Mouse (Mus musculus) cerebellum, adult 2 months (tissue): ENCODE results near the gene Myo1e.

Experiments used
- CTCF ChIP-seq: fragments of 200-500 bp; IDR thresholded peaks from 2 replicates; pipeline ENCODE4 v1.5.1; 2011; ENCODE audit warnings: low read depth, mild to moderate bottlenecking, control low read depth, low read length, moderate library complexity, borderline replicate concordance; ENCODE audit not compliant: insufficient read depth
- POLR2A ChIP-seq: fragments of 200-500 bp; IDR thresholded peaks from 2 replicates; pipeline ENCODE4 v1.6.1; 2011; ENCODE audit warnings: low read length, control low read depth, borderline replicate concordance; ENCODE audit not compliant: insufficient read depth

DNA sequence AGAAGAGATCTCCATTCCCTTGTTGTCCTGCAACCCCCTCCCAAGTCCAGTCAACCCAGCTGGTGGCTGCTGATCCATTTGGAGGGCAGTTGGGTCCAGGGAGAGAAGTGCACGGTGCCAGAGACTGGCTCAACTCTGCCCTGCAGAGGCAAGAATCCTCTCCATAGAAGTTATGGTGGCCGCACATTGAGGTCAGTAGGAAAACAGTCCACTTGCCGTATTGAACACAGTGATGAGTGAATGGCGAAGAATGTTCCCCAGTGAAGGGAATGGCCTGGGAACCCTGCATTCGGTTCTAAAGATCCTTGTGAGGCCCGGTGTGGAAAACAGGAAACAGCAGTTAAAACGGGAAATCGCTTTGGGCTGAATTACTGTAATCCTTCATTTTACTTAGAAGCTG, 56.0 kb downstream of the Myo1e start:
- TF ChIP-seq CTCF = no peak
- TF ChIP-seq POLR2A = no peak
